In the genomic region with DNA sequence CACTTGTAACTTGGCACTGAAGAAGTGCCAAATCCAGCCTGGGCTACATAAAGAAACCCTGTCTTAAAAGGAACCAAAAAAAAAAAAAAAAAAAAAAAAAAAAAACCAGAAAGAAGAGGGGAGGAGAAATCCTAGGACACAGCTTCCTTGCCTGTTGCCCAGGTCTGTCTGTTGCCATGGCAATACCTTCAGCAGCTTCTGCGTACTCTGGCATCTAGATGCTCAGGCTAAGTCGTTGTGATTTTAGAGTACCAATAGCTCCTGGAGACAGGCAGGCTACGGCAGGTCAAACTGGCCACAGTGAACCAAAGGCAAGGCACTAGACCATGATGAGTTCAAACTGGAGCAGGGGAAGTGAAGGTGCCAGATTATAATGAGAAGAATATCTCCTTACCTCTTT, we compare ENCODE assay signal across 11 mouse cellular contexts.
A peak's percentile ranks its signal among the peaks of the same experiment; 100 is the strongest.
DNase-seq lines count a peak whose midpoint lies in the region; ATAC-seq and TF ChIP-seq lines count a peak whose summit lies in the region.
"Had no signal": no experiment of that assay in that cellular context is flagged by ENCODE, and none has a peak within 500 bp of the region (broad histone marks: within the 10 kb centered on the region; RNA-seq: fewer than 3 reads in every experiment).

No protein-coding gene starts in this region.

- H3K27ac ChIP-seq in forebrain, postnatal 0 days (ENCODE audit: low read depth, low read length): no peak overlapping the region
- no peak overlapping the region for H3K27ac ChIP-seq in forebrain, embryonic 16.5 days (ENCODE audit: low read length)
- H3K27ac ChIP-seq in MEL (ENCODE audit: control insufficient read depth, low read depth, low read length): no peak overlapping the region
- H3K27ac ChIP-seq: hindbrain, embryonic 15.5 days; limb, embryonic 13.5 days had no signal

- no peaks in the 10 kb centered on the region for H3K4me1 ChIP-seq in forebrain, postnatal 0 days (ENCODE audit: insufficient read depth)
- no peaks in the 10 kb centered on the region for H3K4me1 ChIP-seq in forebrain, embryonic 16.5 days (replicated peaks; ENCODE audit: control insufficient read depth, insufficient read depth, low read length)
- no peaks in the 10 kb centered on the region for H3K4me1 ChIP-seq in lung, adult 2 months (ENCODE audit: control insufficient read depth, insufficient read depth, low read length)
- peaks cover 2 to 12% of the 10 kb centered on the region in 2 experiments; a peak in 3 of 4 replicates for H3K4me1 ChIP-seq in MEL (ENCODE audit: control insufficient read depth in 1 of 2, insufficient read depth in 2 of 2, low read length in 2 of 2)
- H3K4me1 ChIP-seq: hindbrain, embryonic 15.5 days had no signal

- H3K4me3 ChIP-seq in forebrain, postnatal 0 days (ENCODE audit: low read depth, low read length): no peak overlapping the region
- H3K4me3 ChIP-seq in forebrain, embryonic 16.5 days (replicated peaks; ENCODE audit: low read length): no peak overlapping the region
- H3K4me3 ChIP-seq in lung, adult 2 months (replicated peaks; ENCODE audit: extremely low read depth, low read depth, low read length): no peak overlapping the region
- no peak overlapping the region for H3K4me3 ChIP-seq in MEL (ENCODE audit: control insufficient read depth in 1 of 2, insufficient read depth in 1 of 2, low read depth in 2 of 2, low read length in 2 of 2)
- H3K4me3 ChIP-seq: hindbrain, embryonic 15.5 days; limb, embryonic 13.5 days had no signal

- 78% methylated on average over 3 of the region's 3 CpGs for WGBS in forebrain, postnatal 0 days
- 73% methylated on average over 3 of the region's 3 CpGs for WGBS in forebrain, embryonic 16.5 days
- 80% methylated on average over 3 of the region's 3 CpGs for WGBS in lung, adult 2 months

- no peaks in the 10 kb centered on the region for H3K27me3 ChIP-seq in forebrain, postnatal 0 days (ENCODE audit: insufficient read depth, low read length)
- no peaks in the 10 kb centered on the region for H3K27me3 ChIP-seq in forebrain, embryonic 16.5 days (replicated peaks; ENCODE audit: control insufficient read depth, insufficient read depth, low read length)
- H3K27me3 ChIP-seq in MEL (ENCODE audit: control insufficient read depth in 1 of 2, insufficient read depth in 2 of 2, low read length in 2 of 2): no peaks in the 10 kb centered on the region
- H3K27me3 ChIP-seq: hindbrain, embryonic 15.5 days; limb, embryonic 13.5 days; Patski had no signal

- H3K9ac ChIP-seq in forebrain, postnatal 0 days: no peak overlapping the region
- no peak overlapping the region for H3K9ac ChIP-seq in forebrain, embryonic 16.5 days (replicated peaks; ENCODE audit: low read depth, low read length)
- H3K9ac ChIP-seq in MEL (ENCODE audit: control insufficient read depth, low read depth, low read length, poor library complexity, severe bottlenecking): no peak overlapping the region
- H3K9ac ChIP-seq: hindbrain, embryonic 15.5 days; limb, embryonic 13.5 days had no signal

- no peak for TF ChIP-seq EP300 in MEL (IDR thresholded peaks at IDR 0.05; ENCODE audit: low read depth in 1 of 2, low read length in 2 of 2)

- no peak for TF ChIP-seq CTCF in forebrain, postnatal 0 days (IDR thresholded peaks at IDR 0.05; ENCODE audit: low read depth)
- TF ChIP-seq CTCF in lung, adult 2 months (IDR thresholded peaks at IDR 0.05; ENCODE audit: insufficient read depth, low read length): no peak
- TF ChIP-seq CTCF in MEL (IDR thresholded peaks at IDR 0.05 in 2 of 3, conservative IDR thresholded peaks at IDR 0.05 in 1 of 3; ENCODE audit: control insufficient read depth in 1 of 3, insufficient read depth in 1 of 3, low read depth in 2 of 3, low read length in 3 of 3, poor library complexity in 1 of 3, severe bottlenecking in 1 of 3): no peak

- peaks cover 4% of the 10 kb centered on the region; the same call in 1 of the 2 replicates for H3K79me2 ChIP-seq in MEL (ENCODE audit: control insufficient read depth, insufficient read depth, low read length, poor library complexity)

- no peaks in the 10 kb centered on the region for H3K9me3 ChIP-seq in forebrain, postnatal 0 days (ENCODE audit: low read length)
- H3K9me3 ChIP-seq in forebrain, embryonic 16.5 days (ENCODE audit: control insufficient read depth, low read length): no peaks in the 10 kb centered on the region
- no peaks in the 10 kb centered on the region for H3K9me3 ChIP-seq in MEL (replicated peaks; ENCODE audit: insufficient read depth, low read length)
- H3K9me3 ChIP-seq: hindbrain, embryonic 15.5 days; limb, embryonic 13.5 days had no signal

- H3K4me2 ChIP-seq in forebrain, postnatal 0 days (ENCODE audit: low read depth): no peak overlapping the region
- H3K4me2 ChIP-seq in forebrain, embryonic 16.5 days (ENCODE audit: low read length): no peak overlapping the region
- H3K4me2 ChIP-seq: hindbrain, embryonic 15.5 days; limb, embryonic 13.5 days had no signal

- no peak for TF ChIP-seq POLR2A in lung, adult 2 months (IDR thresholded peaks at IDR 0.05; ENCODE audit: borderline replicate concordance, extremely low read depth, low read depth, low read length)
- no peak for TF ChIP-seq POLR2A in MEL (IDR thresholded peaks at IDR 0.05; ENCODE audit: control insufficient read depth in 1 of 2, insufficient read depth in 1 of 2, low read depth in 1 of 2, low read length in 2 of 2, poor library complexity in 1 of 2)

- H3K36me3 ChIP-seq in forebrain, postnatal 0 days (ENCODE audit: insufficient read depth): peaks cover 7% of the 10 kb centered on the region; the same call in 1 of the 2 replicates
- peaks cover 6% of the 10 kb centered on the region; the same call in 1 of the 2 replicates for H3K36me3 ChIP-seq in forebrain, embryonic 16.5 days (ENCODE audit: control insufficient read depth, insufficient read depth)
- peaks cover 6 to 18% of the 10 kb centered on the region in 2 experiments for H3K36me3 ChIP-seq in MEL (ENCODE audit: control insufficient read depth in 1 of 2, insufficient read depth in 2 of 2, low read length in 2 of 2)

- DNase-seq in forebrain, postnatal 0 days: no peak
- peak; percentile 1 for DNase-seq in lung, postnatal 10 days
- DNase-seq in lung, adult 2 months: no peak
- no peak for DNase-seq in MEL (ENCODE audit: low read depth, low spot score)
- peak; percentile 63 for DNase-seq in brain, adult 2 months (ENCODE audit: low read depth, low spot score)
- no peak for DNase-seq in layer of hippocampus, postnatal 36 days
- DNase-seq: kidney, postnatal 4 days had no signal

- peak; percentile 70 for ATAC-seq in forebrain, postnatal 0 days
- ATAC-seq in forebrain, embryonic 16.5 days: no peak
- ATAC-seq: Patski had no signal

- TF ChIP-seq RAD21 in MEL (IDR thresholded peaks at IDR 0.05; ENCODE audit: low read depth, low read length): no peak

TF ChIP-seq in MEL, 35 proteins besides CTCF, POLR2A, EP300 and RAD21:
- TF ChIP-seq RCOR1 (IDR thresholded peaks at IDR 0.05; ENCODE audit: low read depth, low read length): no peak
- 0 out of 2 replicates have a peak, but pooled peaks have one; percentile 38 for TF ChIP-seq ZNF384 (IDR thresholded peaks at IDR 0.05; ENCODE audit: low read depth, low read length)

Comparison
In these comparisons a context has a peak if more than half of its experiments do, and no peak if none do; other contexts are left out.
1. DNase-seq: peak in lung, postnatal 10 days (single experiment) and brain, adult 2 months (single experiment); none in forebrain, postnatal 0 days (single experiment), lung, adult 2 months (single experiment), MEL (single experiment) and layer of hippocampus, postnatal 36 days (0 of 2).